Mouse (Mus musculus): ENCODE measurements at regions not wholly inside any gene's neighbourhood (a gene's known extent, or its start where the extent isn't known, plus 50 kb on each side); places are given as distances from the start of the nearest gene placed in this dataset.

GRCm38 (mm10) chr15:24682167-24682566 is 731.4 kb downstream of the Basp1 start:
- no peak for DNase-seq (ENCODE audit: low spot score in 2 of 2)

GRCm38 (mm10) chr15:24648938-24649337 is 764.6 kb downstream of the Basp1 start:
- no peak for DNase-seq (ENCODE audit: low spot score in 2 of 2)

- no peak for DNase-seq (ENCODE audit: low spot score in 2 of 2)
Measured at GRCm38 (mm10) chr15:24635620-24636019, 777.9 kb downstream of the Basp1 start.

GRCm38 (mm10) chr15:24596242-24596641 is 817.3 kb downstream of the Basp1 start:
- DNase-seq (ENCODE audit: low spot score in 2 of 2) = peak in 1 of 2 experiments; percentile 21

- DNase-seq (ENCODE audit: low spot score in 2 of 2) = peak; percentile 11 to 33
Measured at GRCm38 (mm10) chr15:24588943-24589342, 824.6 kb downstream of the Basp1 start.

GRCm38 (mm10) chr15:24566981-24567380 is 846.6 kb downstream of the Basp1 start:
- DNase-seq (ENCODE audit: low spot score in 2 of 2) = no peak

- no peak for DNase-seq (ENCODE audit: low spot score in 2 of 2)
Measured at GRCm38 (mm10) chr15:24556806-24557205, 856.8 kb downstream of the Basp1 start.

- DNase-seq (ENCODE audit: low spot score in 2 of 2) = no peak
Measured at GRCm38 (mm10) chr15:24550108-24550507, 863.5 kb downstream of the Basp1 start.

GRCm38 (mm10) chr15:24530065-24530464 is 883.5 kb downstream of the Basp1 start:
- DNase-seq (ENCODE audit: low spot score in 2 of 2) = no peak

GRCm38 (mm10) chr15:24527379-24527778 is 886.2 kb downstream of the Basp1 start:
- no peak for DNase-seq (ENCODE audit: low spot score in 2 of 2)

GRCm38 (mm10) chr15:24513926-24514325 is 899.6 kb downstream of the Basp1 start:
- DNase-seq (ENCODE audit: low spot score in 2 of 2) = no peak

GRCm38 (mm10) chr15:24501907-24502559 is 911.5 kb downstream of the Basp1 start:
- no peak for DNase-seq (ENCODE audit: low spot score in 2 of 2)

- no peak for DNase-seq (ENCODE audit: low spot score in 2 of 2)
Measured at GRCm38 (mm10) chr15:24486235-24486634, 927.3 kb downstream of the Basp1 start.

- DNase-seq (ENCODE audit: low spot score in 2 of 2) = no peak
Measured at GRCm38 (mm10) chr15:24468239-24468638, 945.3 kb downstream of the Basp1 start.

GRCm38 (mm10) chr15:24457726-24458125 is 955.8 kb downstream of the Basp1 start:
- DNase-seq (ENCODE audit: low spot score in 2 of 2) = no peak

- DNase-seq (ENCODE audit: low spot score in 2 of 2) = no peak
Measured at GRCm38 (mm10) chr15:24433083-24433482, 980.5 kb downstream of the Basp1 start.

GRCm38 (mm10) chr15:24429154-24429553 is 984.4 kb downstream of the Basp1 start:
- no peak for DNase-seq (ENCODE audit: low spot score in 2 of 2)

- DNase-seq (ENCODE audit: low spot score in 2 of 2) = no peak
Measured at GRCm38 (mm10) chr15:24422333-24422942, 991.1 kb downstream of the Basp1 start.

- DNase-seq (ENCODE audit: low spot score in 2 of 2) = no peak
Measured at GRCm38 (mm10) chr15:24419736-24420135, 993.8 kb downstream of the Basp1 start.

- no peak for DNase-seq (ENCODE audit: low spot score in 2 of 2)
Measured at GRCm38 (mm10) chr15:24419186-24419585, 994.4 kb downstream of the Basp1 start.

- no peak for DNase-seq (ENCODE audit: low spot score in 2 of 2)
Measured at GRCm38 (mm10) chr15:24407691-24408090, 1005.9 kb downstream of the Basp1 start.

GRCm38 (mm10) chr15:24405305-24405704 is 1008.3 kb downstream of the Basp1 start:
- DNase-seq (ENCODE audit: low spot score in 2 of 2) = no peak

- no peak for DNase-seq (ENCODE audit: low spot score in 2 of 2)
Measured at GRCm38 (mm10) chr15:24400088-24400487, 1013.5 kb downstream of the Basp1 start.

GRCm38 (mm10) chr15:24358398-24358797 is 1055.2 kb downstream of the Basp1 start:
- no peak for DNase-seq (ENCODE audit: low spot score in 2 of 2)

All from urinary bladder, postnatal 36 days (tissue).